Mouse (Mus musculus): ENCODE data around the gene Clec3b.

DNA sequence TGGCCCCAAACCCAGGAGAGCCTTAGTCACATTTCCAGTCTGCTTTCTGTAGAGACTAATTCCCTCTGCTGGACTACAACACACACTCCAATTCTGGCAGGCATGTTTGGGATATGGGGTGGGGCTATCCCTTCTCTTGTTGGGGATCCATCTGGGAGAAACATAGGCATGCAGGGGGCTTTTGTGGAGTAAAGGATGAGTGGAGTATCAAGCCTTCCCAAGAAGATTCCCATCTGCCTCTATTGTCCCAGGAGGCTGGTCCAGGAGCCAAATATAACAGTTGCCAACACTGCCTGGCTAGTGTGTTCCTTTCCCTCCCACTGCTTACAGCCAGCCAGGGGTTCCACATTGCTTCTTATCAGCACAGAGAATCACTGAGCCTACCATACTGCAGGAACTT, 7.0 kb downstream of the Clec3b start:
- TF ChIP-seq POLR2A (IDR thresholded peaks at IDR 0.05; ENCODE audit: extremely low read depth, insufficient read depth, low read length) (no peak), CTCF (IDR thresholded peaks at IDR 0.05; ENCODE audit: low read depth, low read length) (no peak)
